Mouse (Mus musculus): ENCODE measurements around the gene Rprml.
A peak's percentile ranks its signal among the peaks of the same experiment; 100 is the strongest.

The Rprml gene

GRCm38 (mm10) chr11:103665695-103666094 is 16.3 kb downstream of the Rprml start:
- DNase-seq, result no peak

DNA sequence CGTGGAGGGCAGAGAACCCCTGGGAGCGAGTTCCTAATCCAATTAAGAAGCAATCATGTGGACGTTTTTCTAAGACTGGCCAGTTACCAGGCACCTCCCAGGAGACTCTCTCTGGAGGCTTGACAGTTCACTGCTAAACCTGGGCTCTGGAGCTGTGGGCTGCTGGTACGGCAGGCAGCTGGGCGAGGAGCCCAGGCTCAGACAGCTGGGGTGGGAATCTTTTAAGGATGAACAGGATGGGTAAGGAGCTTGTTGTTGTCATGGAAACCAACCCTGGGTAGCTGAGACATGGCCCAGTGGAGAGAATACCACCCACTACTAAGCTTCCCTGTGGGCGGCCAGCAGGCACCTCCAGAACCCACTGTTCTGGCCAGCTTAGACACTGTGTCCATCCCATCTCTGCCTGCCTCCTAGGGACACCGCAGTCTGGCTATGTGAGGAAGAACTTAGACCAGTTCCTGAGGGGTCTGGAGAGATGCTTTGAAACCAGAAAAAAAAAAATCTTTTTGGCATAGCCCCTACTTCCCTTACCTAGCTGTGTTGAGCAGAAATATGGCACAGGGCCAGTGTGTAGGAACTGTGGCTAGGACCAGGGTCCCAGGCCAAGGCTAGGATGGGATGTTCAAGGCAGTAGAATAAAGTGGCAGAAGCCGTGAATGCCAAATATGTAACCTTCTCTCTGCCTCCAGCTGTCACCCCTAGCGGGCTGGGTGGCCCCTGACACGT is 17.0 kb downstream of the Rprml start:
- no peak for DNase-seq

- DNase-seq, result no peak
Measured at GRCm38 (mm10) chr11:103666907-103667426, 17.6 kb downstream of the Rprml start.

DNA sequence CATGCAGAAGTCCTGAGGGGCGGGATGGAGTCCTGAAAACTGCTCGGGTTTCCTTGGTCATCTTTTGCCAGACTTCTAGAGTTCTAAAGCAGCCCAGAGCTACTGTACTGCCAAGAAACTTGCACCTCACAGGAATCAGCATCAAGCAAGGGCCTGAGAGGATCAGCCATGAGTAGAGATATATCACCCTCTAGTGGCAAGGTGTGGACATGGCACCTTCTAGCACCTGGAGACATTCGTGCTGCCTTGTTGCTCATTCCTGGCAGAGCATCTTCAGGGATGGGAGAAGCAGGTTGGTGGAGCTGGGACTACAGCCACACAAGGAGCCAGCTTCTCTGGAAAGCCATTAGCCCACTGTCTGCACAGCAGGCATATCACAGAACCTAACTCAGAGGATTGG is 26.2 kb downstream of the Rprml start:
- DNase-seq, result peak; percentile 59

GRCm38 (mm10) chr11:103677042-103677441 is 27.7 kb downstream of the Rprml start:
- DNase-seq, result peak; percentile 59

DNA sequence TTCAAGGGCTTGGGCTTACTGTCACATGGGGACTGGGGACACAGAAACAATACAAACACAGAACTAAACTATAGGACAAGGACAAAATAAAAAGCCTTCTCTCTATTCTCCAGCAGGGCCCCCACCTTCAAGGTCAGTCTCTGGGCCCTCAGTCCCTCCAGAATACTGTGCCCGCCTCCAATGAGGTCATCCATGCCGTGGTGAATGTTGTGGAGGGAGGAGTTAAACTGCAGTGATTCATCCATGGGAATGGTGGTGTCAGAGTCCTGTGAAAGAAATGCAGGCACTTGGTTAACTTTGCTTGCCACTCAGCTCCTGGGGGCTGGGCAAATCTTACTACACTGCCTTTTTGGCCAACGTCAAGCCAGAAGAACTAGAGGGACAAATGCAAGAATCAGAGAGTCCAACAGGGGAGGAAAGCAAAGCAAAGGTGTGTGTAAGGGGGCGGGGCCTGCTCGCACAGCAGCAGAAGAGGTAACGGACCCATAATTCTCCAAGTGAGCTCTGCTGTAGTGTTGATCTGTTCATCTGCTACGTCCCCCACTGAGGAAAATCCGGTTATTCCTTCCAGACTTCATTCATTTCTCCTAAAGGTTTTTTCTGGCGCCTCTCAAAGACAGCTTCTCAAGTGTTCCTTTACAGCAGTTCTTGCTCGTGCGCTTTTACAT is 34.4 kb downstream of the Rprml start:
- DNase-seq, result no peak

- DNase-seq, result no peak
Measured at GRCm38 (mm10) chr11:103685261-103685736, 35.9 kb downstream of the Rprml start.

DNA sequence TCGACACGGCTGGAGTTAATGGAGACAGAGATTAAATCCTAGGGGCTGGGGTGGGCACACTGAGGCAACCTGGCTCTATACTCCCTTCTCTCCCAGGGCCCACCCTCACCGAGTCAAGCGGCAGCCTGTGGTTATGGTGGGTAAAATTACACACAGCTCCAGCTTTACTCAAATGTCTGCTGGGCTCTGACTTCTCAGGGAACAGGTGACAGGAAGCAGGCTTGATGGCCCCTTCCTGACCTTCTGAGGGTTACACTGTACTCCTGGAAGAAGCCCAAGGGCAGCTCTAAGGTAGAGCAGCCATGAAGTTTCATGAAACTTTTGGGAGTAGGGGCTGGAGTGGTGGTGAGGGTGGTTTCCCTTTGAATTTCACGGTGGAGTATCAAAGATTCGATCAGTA is 37.3 kb downstream of the Rprml start:
- no peak for DNase-seq

DNA sequence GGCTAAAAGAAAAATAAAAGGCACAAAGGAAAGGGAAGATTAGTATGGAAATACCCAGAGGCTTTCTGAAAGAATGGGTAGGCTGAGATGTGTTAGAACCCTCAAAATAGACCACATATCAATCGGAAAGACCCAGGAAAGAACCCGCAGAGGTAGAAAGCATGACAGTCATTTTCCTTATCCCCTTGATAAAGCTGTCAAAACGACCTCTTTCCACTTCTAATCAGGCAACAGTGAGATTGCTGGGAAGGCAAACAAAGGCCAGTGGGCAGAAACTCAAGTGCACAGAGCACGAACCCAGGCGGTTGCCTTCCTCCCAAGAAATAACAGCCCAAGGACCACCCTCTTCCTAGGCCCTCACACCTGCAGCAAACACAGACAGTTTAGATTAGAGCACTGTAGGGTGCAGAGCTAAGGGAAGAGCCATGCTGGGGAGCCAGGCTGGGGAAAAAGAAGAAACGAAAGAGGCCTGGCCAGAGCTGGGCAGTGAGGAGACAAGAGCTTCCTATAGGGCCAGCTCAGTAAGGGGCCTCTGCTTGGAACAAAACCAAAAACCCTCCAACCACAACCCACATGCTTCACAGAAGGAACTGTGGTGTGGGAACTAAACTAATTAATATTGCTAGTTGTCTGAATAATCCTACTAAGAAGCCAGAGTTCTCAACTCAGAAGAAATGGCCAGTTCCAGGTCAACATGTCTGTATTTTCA is 39.1 kb downstream of the Rprml start:
- no peak for DNase-seq

- no peak for DNase-seq
Measured at GRCm38 (mm10) chr11:103688980-103689378, 39.6 kb downstream of the Rprml start.

GRCm38 (mm10) chr11:103691036-103691435 is 41.7 kb downstream of the Rprml start:
- no peak for DNase-seq

DNA sequence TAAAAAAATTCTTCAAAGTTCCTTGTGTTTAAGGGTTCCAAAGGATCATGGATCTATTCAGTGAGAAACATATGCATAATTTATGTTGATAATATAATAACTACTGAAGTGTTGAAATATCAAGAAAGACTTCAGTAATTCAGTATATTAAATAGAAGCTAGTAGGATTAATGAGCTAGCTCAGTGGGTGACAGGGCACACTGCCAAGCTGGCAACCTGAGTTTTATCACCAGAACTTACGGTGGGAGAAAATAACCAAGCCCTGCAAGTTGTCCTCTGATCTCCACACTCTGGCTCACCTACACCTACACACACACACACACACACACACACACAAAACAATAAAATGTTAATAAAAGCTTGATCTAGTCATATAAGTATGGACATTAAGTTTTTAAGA is 43.9 kb downstream of the Rprml start:
- no peak for DNase-seq

DNA sequence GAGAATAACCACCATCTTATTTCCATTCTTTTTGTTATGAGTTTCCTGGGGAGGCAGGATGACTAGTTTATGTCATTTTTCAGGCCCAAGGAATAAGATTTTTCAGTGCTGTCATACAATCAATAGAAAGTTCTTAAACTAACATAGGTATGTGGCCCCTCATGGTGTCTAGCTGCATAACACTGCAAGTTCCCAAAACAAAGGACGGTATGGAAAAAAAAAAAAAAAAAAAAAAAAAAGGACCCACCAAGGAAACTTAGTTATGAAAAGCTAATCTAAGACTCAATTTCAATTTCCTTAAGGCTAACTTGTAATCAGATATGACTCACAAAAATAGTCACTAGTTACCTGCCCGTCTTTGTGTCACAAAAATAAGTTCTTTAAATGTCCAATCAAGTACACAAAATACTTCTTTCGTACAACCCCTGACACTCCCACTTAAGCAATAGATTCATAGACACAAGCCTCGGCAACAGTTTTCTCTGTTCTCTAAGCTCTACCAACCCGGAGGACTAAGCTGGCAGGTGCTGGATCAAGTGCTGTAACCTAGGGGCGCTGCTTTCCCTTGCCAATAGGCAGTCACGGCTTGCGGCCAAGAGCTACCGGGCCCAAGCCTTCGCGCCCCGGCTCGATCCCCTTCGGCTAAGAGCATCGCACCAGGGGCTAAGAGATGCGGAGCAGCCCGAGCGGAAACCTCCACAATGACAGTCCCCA is 47.6 kb downstream of the Rprml start:
- DNase-seq, result no peak

DNA sequence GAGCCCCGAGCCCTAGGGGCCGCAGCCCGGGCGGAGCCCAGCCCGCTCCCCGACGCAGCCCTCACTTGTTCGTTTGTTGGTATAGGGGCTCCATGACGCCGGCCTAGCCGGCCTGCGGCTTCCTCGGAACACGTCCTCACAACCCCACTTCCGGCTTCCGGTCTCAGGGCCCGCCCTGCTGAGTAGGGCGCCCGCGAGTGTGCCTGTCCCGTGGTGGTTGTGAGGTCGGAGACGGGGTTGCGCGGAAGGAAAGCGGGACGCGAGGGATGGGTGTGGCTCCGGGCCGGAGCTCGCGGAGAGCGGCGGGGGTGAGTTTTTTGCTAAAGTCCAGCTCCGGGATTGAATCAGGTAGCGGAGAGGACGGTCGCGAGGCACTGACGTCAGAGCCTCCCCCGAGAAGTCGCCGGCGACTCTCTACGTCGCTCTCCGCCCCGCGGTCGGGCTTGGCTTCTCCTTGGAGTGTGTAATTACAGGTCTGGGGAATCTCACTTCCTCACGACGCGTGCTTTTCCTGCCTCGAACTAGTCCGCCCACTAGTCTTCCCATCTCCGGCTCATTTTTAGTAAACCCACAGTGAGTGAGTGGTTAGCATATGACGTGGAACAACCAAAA is 48.3 kb downstream of the Rprml start, which contains the start of gene Gosr2:
Gosr2 (minus strand) TSS at position 334 of the 612 bp plus-strand sequence.
- peak; percentile 91 for DNase-seq

DNA sequence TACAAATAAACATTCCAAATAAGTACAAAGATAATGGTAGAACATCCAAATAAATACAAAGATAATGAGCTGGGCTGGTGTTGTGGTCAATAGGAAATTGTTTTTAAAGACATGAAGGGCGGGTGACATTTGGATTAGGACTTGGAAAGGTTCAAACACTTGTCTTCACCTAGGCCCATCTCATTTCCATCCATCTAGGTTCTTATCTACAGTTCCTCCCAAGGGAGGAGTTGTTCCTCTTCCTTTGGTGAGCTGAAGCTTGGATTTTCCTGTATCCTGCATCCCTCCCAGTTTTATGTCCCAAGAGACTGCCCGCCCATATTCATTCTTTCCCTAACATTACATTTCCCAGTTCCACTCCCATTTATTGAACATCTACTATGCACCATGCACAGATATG is 48.9 kb downstream of the Rprml start:
- no peak for DNase-seq

Measured in lung, postnatal 14 days (tissue).